Mouse (Mus musculus) layer of hippocampus, adult 9-11 months (tissue): Measurements from ENCODE around the gene Vac14.

Experiments
- DNase-seq: peaks from one replicate; pipeline ENCODE4 v3.0.0; 2022

The Vac14 gene

GRCm38 (mm10) chr8:110618391-110619207, at the start of gene Vac14:
TSS of gene Vac14 (plus strand) at chr8:110618585.
- DNase-seq, result peak; percentile 97

- DNase-seq, result no peak
Observed at GRCm38 (mm10) chr8:110592641-110593040, 25.7 kb upstream of the Vac14 start.

GRCm38 (mm10) chr8:110594164-110594563, 24.2 kb upstream of the Vac14 start:
- no peak for DNase-seq

- no peak for DNase-seq
Observed at GRCm38 (mm10) chr8:110604556-110604955, 13.8 kb upstream of the Vac14 start.

GRCm38 (mm10) chr8:110605401-110606015, 12.9 kb upstream of the Vac14 start:
- DNase-seq, result no peak

- DNase-seq, result no peak
Observed at GRCm38 (mm10) chr8:110615730-110616129, 2.7 kb upstream of the Vac14 start.

- no peak for DNase-seq
Observed at GRCm38 (mm10) chr8:110617801-110618358, 505 bp upstream of the Vac14 start.

GRCm38 (mm10) chr8:110619208-110619574, 806 bp downstream of the Vac14 start:
- DNase-seq, result no peak

GRCm38 (mm10) chr8:110619919-110620318, 1.5 kb downstream of the Vac14 start:
- no peak for DNase-seq

GRCm38 (mm10) chr8:110626431-110626830, 8.0 kb downstream of the Vac14 start:
- peak; percentile 53 for DNase-seq

- DNase-seq, result peak; percentile 52
Observed at GRCm38 (mm10) chr8:110629245-110630063, 11.1 kb downstream of the Vac14 start.

GRCm38 (mm10) chr8:110630079-110630478, 11.7 kb downstream of the Vac14 start:
- no peak for DNase-seq

- peak; percentile 68 for DNase-seq
Observed at GRCm38 (mm10) chr8:110630571-110631071, 12.2 kb downstream of the Vac14 start.

GRCm38 (mm10) chr8:110631201-110631600, 12.8 kb downstream of the Vac14 start:
- DNase-seq, result no peak

GRCm38 (mm10) chr8:110633814-110634213, 15.4 kb downstream of the Vac14 start:
- no peak for DNase-seq

GRCm38 (mm10) chr8:110636182-110636581, 17.8 kb downstream of the Vac14 start:
- no peak for DNase-seq

GRCm38 (mm10) chr8:110642331-110642730, 23.9 kb downstream of the Vac14 start:
- DNase-seq, result no peak

- no peak for DNase-seq
Observed at GRCm38 (mm10) chr8:110643177-110643576, 24.8 kb downstream of the Vac14 start.

- DNase-seq, result no peak
Observed at GRCm38 (mm10) chr8:110644422-110644821, 26.0 kb downstream of the Vac14 start.

GRCm38 (mm10) chr8:110644901-110645300, 26.5 kb downstream of the Vac14 start:
- DNase-seq, result no peak

GRCm38 (mm10) chr8:110645340-110645739, 27.0 kb downstream of the Vac14 start:
- DNase-seq, result no peak

- DNase-seq, result peak; percentile 45
Observed at GRCm38 (mm10) chr8:110646064-110646463, 27.7 kb downstream of the Vac14 start.

- no peak for DNase-seq
Observed at GRCm38 (mm10) chr8:110648577-110648976, 30.2 kb downstream of the Vac14 start.
